Mouse (Mus musculus) adrenal gland, postnatal 4 days (tissue): Measurements from ENCODE around the gene Rhot1. TPM values are rescaled to one million over a fixed set of nuclear protein-coding genes. Genes with fewer than 3 reads are reported as not detected.

ENCODE experiments used
- DNase-seq, 2 experiments: peaks; one replicate each; pipeline ENCODE4 v3.0.0; 2021 to 2022; ENCODE audit warnings: low spot score in 2 of 2, mixed read lengths in 2 of 2
- total RNA-seq, 2 experiments: library from RNA; stranded (reverse); gene quantifications; 2 replicates each; pipeline ENCODE4 v1.2.3; 2021

Rhot1 gene
- total RNA-seq, 2 experiments from 2014 or later: 61.4 to 65.9 TPM

- no peak for DNase-seq
These were observed 75.8 kb downstream of the Rhot1 start for GRCm38 (mm10) chr11:80284641-80285040.

GRCm38 (mm10) chr11:80287150-80287549, 78.3 kb downstream of the Rhot1 start:
- DNase-seq: peak; percentile 31 to 43

GRCm38 (mm10) chr11:80289701-80290445, 81.1 kb downstream of the Rhot1 start:
- DNase-seq: no peak

- no peak for DNase-seq
These were observed 82.2 kb downstream of the Rhot1 start for GRCm38 (mm10) chr11:80291004-80291403.

GRCm38 (mm10) chr11:80292463-80292862, 83.6 kb downstream of the Rhot1 start:
- DNase-seq: no peak

GRCm38 (mm10) chr11:80295066-80295465, 86.2 kb downstream of the Rhot1 start:
- DNase-seq: no peak

- no peak for DNase-seq
These were observed 87.0 kb downstream of the Rhot1 start for GRCm38 (mm10) chr11:80295785-80296184.

GRCm38 (mm10) chr11:80299513-80300235, 90.9 kb downstream of the Rhot1 start:
- DNase-seq: no peak

GRCm38 (mm10) chr11:80300551-80301315, 91.9 kb downstream of the Rhot1 start, which contains the start of gene Rhbdl3:
Gene Rhbdl3 (plus strand): TSS chr11:80300912.
- no peak for DNase-seq

GRCm38 (mm10) chr11:80301316-80302045, 92.7 kb downstream of the Rhot1 start:
- DNase-seq: peak in 1 of 2 experiments; percentile 30

GRCm38 (mm10) chr11:80302046-80302390, 93.2 kb downstream of the Rhot1 start:
- DNase-seq: no peak

GRCm38 (mm10) chr11:80302536-80302935, 93.7 kb downstream of the Rhot1 start:
- no peak for DNase-seq

- no peak for DNase-seq
These were observed 94.9 kb downstream of the Rhot1 start for GRCm38 (mm10) chr11:80303746-80304145.

GRCm38 (mm10) chr11:80304846-80305245, 96.0 kb downstream of the Rhot1 start:
- DNase-seq: no peak

- DNase-seq: no peak
These were observed 99.7 kb downstream of the Rhot1 start for GRCm38 (mm10) chr11:80308537-80308936.

- no peak for DNase-seq
These were observed 102.5 kb downstream of the Rhot1 start for GRCm38 (mm10) chr11:80311271-80311670.

- no peak for DNase-seq
These were observed 103.2 kb downstream of the Rhot1 start for GRCm38 (mm10) chr11:80312049-80312448.

GRCm38 (mm10) chr11:80312565-80312964, 103.7 kb downstream of the Rhot1 start:
- DNase-seq: no peak

GRCm38 (mm10) chr11:80313462-80313861, 104.6 kb downstream of the Rhot1 start:
- DNase-seq: no peak

GRCm38 (mm10) chr11:80313944-80314343, 105.1 kb downstream of the Rhot1 start:
- no peak for DNase-seq
